Mouse (Mus musculus): ENCODE measurements around the gene H2afj.
A peak's percentile ranks its signal among the peaks of the same experiment; 100 is the strongest.
"Not testable (repeated sequence)": the region's sequence is repeated elsewhere in the genome, so short reads cannot be mapped to it uniquely, and the experiment has no call there.

The H2afj gene

DNA sequence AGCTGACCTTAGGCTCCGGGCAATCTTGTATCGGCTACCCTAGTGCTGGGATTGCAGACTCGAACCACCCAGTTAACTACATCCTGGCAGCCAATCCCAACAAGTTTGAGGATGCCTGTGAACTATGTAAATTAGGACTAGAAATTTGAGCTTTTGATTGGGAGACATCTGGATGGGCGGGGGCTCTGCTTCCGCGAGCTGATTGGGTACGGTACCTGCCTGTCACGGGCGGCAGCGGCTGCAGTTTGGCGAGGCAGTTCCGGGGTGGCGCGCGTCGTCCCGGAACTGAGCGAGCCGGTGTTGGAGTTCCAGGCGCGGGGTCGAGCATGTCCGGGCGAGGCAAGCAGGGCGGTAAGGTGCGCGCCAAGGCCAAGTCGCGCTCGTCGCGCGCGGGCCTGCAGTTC, at the start of gene H2afj:
Gene H2afj (plus strand): TSS at position 231 of the 404 bp plus-strand sequence.
- peak; percentile 97 for DNase-seq (ENCODE audit: low spot score)

DNA sequence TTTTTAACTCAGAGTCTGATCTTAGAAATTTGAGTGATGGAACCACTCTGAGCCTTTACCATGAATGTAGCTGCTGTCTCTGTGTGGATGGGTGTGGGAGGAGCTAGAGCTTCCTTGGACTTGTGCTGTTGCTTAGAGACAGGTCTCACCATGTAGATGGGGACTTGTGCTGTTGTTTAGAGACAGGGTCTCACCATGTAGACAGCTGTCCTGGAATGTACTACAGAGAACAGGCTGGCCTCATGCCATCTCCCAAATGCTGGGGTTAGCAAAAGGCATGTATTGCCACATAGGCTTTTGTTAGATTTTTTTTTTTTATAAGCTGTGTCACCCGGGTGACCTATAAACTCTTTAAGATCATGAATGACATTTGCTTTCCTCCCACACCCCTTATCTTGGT, 44.1 kb upstream of the H2afj start:
- DNase-seq (ENCODE audit: low spot score), result no peak

DNA sequence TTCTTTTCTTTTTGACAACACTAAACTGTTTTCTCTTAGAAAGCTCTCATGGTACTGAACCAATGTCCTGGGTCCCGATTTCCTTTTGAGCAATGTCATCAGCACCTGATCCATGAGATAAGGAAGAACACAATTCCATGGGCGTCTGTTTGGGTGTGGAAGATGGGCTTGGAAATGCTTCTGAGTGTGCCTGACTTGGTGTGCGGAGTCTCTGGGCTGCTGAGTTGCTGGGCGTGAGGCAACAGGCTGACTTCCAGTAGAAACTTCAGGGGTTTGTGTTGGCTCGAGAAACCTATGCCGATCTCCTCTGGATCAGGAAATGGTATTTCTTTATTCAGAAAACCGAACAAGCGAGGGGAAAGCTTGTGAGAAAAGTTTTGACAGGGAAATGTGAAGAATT, 38.9 kb upstream of the H2afj start:
- no peak for DNase-seq (ENCODE audit: low spot score)

DNA sequence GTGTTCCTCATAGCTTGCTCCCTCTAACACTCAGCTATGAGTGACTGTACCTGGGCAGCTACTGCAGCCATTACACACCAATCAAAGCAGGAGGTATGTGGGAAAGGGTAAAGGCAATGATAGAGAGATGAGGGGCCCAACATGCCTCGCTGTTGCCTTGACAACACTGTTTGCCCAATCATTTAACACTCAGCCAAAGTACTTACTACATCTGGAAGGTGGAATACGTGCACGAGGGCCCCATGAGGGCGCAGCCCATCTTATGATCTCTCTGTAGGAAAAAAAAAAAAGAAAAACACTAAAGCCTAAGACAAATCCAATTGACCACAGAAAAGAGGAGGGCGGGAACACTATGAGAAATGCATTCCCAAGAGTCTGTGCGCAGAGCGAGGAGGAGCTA, 38.2 kb upstream of the H2afj start:
- no peak for DNase-seq (ENCODE audit: low spot score)

DNA sequence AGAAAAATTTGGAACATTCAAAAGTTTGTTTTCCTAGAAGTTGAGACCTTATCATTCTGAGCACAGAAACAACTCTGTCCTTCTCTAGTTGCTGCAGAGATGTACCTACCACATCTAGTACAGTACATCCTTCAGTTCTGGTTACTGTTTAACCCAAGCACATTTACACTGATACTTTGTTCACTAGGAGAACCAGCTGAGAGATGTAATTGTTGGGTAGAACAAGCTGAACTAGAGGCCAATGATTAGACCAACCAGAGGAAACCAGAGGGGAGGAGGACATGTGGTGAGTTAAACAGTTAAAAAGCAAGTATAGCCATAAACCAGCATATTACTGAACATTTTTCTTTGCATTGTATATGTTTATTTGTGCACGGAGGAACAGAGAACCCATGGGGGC, 31.7 kb upstream of the H2afj start:
- no peak for DNase-seq (ENCODE audit: low spot score)

DNA sequence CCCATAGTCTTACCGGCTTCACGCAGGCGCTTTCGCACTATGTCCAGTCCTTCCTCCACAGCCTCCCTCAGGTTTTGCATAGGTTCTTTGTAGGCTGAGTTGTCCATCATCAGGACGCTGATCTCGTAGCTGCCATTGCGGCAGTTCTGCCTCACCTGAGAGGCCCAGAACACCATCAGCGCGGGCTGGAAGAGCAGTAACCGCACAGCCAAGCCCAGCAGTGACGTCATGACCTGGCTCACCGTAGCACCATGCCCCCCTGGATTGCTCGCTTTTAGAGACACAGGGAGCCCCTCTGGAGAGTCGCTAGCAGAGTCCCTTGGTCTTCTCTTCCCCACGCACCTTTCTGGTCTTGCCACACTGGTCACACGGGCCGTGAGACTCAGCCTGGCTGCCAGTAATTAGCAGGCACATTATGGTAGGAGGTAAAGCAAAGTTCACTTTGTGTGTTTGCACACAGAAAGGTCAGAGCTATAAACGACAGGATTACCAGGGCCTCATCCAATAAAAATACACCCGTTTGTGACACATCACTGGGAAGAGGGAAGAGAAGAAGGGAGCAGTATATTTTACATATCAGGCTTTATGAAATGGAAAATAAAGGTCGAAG, 26.6 kb upstream of the H2afj start, which contains the start of gene Gucy2c:
Gene Gucy2c (minus strand): TSS at position 389 of the 610 bp plus-strand sequence.
- no peak for DNase-seq (ENCODE audit: low spot score)

DNA sequence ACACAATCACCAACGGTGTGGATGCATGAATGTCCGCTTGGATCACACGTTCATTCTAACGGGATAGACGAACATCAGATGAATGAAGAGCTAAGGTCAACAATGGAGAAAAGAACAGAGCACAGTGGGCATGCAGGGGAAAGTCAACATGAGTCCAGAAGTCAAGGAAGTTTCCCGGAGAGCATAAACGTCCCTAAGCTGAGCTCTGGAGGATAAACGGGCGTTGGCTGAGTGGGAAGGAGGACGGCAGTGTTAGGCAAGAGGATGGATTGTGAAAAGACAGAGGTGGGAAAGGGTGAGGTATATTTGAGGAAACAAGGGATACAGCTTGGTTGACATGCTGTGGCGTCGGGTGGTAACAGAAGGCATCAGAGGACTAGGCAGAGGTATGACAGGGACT, 25.9 kb upstream of the H2afj start:
- no peak for DNase-seq (ENCODE audit: low spot score)

DNA sequence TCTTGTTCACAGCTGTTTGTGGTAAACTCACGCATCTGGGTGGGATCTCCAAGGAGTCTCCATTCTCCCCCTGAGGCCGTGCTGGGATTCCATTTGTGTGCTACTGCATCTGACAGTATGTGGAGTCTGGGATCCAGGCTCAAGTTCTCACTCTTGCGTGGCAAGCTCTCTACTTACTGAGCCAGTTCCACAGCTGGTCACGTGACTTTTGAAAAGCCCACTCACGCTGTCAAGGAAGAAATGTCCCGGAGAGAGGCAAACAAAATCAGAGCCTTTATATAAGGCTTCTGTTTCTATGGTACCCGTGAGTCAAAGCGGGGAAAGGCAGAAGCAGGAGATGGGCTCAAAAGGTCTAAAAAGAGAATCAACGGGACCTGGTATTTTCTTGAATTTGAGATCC, 25.3 kb upstream of the H2afj start:
- DNase-seq (ENCODE audit: low spot score), result no peak

DNA sequence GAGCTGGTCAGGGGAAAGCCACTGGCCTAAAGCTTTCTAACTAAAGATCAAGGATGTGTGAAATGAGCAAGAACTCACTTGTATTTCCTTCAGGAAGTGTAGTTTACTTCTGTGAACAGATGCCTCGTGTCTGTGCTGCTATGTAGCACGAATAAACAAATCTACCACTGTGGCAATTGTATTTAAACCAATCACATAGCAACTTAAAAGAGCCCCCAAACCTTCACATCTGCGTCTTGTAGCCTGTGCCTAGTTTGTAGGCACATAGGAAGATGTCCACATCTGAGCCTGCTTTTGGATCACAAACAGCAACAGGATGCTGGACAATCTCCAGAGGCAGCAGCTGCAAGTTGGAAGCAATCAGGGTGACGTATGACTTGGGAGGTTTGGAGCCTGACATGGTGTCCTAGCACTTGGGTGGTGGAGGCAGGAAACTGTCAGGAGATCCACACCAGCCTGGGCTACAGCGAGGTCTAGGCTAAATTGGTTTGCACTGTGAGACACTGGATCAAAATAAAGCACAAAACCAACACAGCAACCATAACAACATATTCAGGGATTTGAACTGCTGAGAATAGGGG, 18.6 kb upstream of the H2afj start:
- DNase-seq (ENCODE audit: low spot score), result no peak

DNA sequence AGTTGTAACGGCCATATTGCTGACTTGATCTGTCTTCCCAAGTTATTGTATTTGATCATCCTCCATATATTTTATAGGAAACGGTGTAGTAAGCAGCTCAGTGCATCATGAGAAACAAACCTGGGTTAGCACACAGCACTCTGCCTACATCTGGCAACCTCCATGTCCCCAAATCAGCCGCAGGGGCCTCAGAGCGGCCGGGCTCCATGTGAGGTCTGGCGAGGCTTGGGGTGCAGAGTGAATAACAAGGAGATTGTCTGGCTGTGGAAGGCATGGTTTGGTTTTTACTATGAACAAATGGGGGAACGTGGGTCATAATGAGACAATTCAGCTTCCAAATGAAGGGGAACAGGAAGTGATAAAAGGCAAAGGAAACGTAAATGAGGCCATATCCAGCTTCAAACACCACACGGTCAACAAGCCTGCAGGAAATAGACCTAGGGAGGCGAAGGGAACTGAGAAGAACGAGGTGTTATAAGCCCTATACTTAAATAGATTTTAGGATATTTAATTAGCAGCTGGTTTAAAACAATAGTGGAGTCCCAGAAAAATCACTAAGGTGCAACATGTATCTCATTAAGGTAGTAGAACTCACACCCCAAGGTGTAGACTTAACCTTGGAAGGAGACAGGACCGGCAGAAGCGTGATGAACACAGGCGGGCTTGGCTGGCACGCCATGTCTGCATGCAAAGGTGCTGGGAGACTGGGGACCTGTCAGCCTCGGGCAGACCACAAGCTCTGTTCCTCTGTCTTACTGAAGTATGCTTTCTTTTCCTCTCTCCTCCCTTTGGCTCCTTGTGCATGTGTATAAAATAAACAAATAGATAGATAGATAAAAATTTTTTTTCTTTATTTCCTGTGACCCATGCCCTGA, 14.9 kb upstream of the H2afj start:
- DNase-seq (ENCODE audit: low spot score), result no peak

DNA sequence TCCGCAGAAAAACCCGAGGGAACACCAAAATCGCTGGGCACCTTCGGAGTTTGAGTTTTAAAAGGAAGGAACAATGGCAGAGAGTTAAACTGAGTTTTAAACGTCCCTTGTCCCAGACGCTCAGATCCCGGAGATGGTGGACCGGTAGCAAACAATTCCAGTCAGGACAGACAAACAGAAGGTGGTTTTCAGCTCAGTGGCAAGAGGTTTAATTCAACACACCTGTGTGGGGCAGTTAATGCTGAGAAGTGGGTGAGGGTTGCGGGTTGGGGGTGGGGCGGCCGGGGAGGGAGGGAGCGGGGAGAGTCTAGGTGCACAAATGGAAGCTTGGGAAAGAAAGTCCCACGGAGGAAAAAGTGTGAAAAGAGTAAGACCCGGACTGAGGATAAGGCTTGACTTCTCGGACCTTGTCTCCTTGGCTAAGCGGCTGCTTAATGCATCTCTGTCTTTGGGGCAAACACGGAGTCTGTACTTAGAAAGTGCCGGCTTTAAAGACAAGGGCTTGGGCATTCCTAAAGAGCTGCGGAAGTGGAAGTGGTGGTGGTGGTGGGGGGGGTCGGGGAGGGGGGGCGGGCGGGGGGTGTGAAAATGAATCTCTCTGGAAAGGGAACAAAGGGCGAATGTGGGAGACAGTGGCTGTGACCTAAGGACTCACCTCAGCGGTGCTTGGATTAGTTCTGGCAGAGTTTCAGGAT, 14.1 kb upstream of the H2afj start:
- DNase-seq (ENCODE audit: low spot score), result no peak

DNA sequence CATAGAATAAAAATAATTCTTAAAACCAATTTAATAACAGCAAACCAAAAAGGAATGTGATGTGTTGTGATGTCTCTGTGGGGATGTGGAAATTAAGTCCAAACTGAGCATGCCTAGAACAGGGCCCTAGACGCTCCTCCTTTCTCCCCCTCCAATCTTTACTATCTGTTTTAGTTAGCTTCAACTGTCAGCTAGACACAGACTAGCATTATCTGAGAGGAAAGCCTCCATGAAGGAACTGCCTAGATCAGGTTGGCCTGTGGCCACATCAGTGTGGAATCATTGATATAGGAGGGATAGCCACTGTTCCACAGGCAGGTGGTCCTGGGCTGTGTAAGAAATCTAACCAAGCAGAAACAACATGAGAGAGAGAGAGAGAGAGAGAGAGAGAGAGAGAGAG, 12.9 kb upstream of the H2afj start:
- DNase-seq (ENCODE audit: low spot score), result no peak

DNA sequence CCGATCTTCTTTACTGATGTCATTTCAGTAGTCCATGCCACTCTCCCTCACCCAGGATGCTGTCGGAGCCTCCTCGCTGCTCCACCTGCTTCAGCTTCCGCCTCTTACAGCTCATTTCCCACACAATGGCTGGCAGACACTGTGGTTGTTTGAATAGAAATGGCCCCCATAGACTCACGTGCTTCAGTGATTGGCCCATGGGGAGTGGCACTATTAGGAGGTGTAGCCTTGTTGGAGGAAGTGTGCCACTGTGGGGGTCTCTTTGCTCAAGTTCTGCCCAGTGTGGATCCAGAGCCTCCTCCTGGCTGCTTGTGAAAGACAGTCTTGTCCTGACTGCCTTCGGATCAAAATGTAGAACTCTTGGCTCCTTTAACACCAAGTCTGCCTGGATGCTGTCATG, 12.2 kb upstream of the H2afj start:
- DNase-seq (ENCODE audit: low spot score), result no peak

DNA sequence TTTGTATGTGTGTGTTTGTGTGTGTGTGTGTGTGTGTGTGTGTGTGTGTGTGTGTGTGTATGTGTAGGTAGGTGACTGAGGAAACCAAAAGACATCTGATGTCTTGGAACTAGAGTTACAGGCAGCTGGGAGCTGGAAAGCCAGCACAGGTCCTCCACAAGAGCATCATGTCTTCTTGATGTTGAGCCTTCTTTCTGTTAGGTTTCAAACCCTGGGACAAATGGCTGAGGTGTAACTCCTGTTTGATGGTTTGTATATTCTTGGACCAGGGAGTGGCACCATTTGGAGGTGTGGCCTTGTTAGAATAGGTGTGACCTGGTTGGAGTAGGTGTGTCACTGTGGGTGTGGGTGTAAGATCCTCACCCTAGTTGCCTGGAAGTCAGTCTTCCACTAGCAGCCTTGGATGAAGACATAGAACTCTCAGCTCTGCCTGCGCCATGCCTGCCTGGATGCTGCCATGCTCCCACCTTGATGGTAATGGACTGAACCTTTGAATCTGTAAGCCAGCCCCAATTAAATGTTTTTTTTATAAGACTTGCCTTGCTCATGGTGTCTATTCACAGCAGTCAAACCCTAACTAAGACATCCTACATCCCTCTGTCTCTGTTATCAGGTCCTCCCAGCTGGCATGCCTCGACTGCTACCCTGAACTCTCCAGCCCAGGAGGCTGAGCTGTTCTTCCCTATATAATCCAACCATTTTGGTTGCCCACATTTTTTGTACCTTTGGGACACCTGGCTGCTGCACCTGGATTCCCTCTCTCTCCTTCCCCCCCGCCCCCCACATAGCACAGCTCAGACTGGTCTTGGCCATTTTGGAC, 10.0 kb upstream of the H2afj start:
- DNase-seq (ENCODE audit: low spot score), result not testable (repeated sequence)

DNA sequence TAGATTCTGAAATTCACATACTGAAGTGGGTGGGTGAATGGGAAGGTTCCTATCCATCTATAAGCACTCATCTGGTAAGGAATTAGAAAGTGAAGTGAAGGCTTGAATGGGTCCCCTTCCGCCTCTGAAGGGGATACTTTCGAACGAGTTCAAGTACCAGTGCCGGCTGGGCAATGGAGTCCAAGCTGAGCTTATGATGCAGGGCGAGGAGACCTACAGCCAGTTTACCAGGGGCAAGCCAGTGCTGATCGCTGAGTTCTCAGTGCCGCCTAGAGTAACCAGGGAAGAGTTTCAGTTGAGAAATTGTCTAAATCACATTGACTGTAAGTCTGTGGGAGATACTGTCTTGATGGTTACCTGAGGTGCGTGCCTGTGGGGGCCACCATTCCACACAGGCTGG, 7.3 kb upstream of the H2afj start:
- no peak for DNase-seq (ENCODE audit: low spot score)

DNA sequence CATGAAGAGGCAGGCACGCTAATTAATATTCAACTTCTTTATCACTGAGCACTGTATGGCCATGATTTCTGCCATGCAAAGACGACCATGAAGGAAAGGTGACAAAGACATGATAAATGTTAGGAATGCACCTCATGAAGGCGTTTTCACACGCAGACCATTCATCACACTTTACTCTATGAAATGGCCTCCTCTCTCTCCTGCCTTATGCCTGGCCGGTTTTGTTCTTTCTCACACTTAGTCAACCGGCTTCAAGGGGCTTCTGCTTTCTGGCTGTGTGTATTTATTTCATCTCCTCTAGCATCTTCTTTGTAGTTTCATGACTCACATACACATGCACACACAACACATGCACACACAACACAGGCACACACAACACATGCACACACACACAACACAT, 6.8 kb upstream of the H2afj start:
- DNase-seq (ENCODE audit: low spot score), result no peak

DNA sequence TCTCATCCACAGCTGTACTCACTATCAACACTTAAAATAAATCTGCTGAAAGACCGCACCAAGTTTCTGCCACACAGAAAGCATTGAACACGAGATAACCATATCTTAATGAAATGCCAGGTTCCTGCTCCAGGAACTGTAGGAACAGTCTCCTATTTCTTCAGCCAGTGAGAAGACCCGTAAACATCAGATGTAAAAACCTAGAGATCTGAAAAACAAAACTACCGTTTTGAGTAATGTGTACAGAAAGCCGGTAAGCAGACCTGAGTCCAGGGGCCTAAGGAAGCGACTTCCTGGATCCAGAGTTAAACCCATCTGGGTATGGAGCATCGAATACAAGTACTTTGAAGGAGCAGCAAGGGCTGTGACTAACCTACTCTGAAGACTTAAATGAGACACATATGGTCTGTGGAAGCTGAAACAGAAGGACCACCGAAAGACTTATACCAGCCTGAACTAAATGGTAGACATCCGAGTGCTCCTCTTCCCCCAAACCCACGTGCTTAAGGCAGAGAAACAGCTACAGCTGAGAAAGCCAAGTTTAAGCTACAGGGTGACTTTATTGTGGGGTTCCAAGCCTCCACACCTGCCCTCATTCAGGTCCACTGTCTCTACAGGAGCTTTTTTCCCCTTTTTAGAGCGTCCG, 4.8 kb upstream of the H2afj start:
- DNase-seq (ENCODE audit: low spot score), result no peak

DNA sequence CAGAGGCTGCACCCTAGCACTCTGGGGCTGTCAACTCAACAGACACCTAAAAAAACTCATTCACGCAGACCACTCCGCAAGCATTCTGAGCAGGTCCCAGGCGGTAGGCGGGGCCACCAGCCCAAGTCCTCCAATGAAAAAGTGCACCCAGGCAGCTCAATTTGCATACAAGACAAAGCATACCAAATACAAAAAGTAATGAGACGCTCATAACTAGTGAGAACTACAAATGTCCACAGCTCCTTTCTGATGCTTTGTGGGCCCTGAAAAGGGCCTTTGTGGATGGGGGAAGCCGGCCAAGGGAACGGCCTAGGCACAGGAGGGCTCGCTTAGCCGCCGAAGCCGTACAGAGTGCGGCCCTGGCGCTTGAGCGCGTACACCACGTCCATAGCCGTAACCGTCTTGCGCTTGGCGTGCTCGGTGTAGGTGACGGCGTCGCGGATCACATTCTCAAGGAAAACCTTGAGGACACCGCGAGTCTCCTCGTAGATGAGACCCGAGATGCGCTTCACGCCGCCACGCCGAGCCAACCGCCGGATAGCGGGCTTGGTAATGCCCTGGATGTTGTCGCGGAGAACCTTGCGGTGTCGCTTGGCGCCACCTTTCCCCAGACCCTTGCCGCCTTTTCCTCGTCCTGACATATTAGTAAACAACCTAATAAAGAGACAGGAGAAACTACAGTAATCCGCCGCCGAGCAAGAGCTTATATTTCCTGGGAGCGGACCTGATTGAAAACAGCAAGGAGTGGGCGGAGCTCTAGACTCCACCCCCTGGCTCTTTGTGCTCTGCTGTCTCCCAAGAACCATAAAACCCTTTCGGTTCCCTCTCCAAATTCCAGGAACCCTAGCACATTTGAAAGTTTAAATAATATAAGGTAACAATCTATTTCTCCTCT, 4.1 kb upstream of the H2afj start, which contains the start of gene Hist4h4:
Gene Hist4h4 (minus strand): TSS at position 677 of the 895 bp plus-strand sequence.
- DNase-seq (ENCODE audit: low spot score), result peak; percentile 93

DNA sequence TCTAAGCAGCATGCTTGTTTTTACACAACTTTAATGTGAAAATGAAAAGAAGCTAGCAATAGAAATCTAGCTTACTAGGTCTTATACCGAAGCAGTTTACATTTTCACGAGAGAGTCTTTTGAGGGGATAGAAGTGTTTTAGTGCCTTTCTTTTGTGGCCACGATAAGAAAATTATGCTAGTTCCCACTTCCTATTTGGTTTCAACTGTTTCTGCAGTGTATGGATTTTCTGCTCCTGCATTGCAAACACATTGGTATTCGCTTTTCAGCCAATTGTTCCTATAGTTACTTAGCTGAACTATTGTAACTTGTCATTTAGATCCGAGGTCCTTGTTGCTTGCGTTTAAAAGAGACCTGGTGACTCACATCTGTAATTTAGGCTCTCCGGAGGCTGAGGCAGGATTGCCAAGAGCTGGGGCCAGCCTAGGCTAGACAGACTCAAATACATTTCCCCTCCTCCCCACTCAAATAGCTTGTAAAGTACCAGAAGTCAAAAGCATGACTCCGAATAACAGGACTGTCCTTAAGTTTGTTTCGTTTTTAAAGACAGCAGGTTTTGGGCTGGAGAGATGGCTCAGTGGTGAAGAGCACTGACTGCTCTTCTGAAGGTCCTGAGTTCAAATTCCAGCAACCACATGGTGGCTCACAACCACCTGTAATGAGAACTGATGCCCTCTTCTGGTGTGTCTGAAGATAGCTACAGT, 3.2 kb upstream of the H2afj start:
- DNase-seq (ENCODE audit: low spot score), result no peak

DNA sequence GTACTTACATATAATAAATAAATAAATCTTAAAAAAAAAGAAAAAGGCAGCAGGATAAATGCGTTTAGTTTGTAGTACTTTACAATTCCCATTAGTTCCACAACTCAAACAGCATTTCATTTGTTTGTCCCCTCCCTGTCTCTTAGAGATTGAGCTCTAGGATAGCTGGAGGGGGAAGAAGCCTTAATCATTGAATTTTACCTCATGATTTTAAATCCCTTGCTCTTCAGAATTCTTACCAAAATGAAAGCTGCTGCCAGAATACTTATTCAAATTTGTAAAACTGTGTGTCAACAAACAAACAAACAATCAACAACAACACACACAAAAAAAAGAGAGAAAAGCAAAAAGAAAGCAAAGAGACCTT, 2.7 kb upstream of the H2afj start:
- DNase-seq (ENCODE audit: low spot score), result no peak
